Mouse (Mus musculus) lung, postnatal 25 days (tissue): ENCODE measurements around the gene Slc22a14.

Source experiments
- DNase-seq: peaks from one replicate; pipeline ENCODE4 v3.0.0; 2022; ENCODE audit warnings: low spot score

Slc22a14 gene

DNA sequence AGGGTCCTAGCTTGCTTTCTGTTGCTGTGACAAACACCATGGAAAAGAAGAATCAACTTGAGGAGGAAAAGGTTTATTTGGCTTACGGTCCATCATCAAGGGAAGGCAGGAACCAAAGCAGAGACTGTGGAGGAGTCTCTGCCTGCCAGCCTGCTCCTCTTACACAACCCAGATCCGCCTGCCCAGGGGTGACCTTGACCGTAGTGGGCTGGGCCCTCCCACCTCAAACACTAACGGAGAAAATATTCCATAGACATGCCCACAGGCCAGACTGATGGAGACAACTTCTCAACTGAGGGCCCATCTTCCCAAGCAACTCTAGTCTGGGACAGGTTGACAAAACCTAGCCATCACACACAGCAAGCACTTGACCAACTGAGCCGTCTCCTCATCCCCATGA lies 223.3 kb downstream of the Slc22a14 start:
- DNase-seq: no peak

DNA sequence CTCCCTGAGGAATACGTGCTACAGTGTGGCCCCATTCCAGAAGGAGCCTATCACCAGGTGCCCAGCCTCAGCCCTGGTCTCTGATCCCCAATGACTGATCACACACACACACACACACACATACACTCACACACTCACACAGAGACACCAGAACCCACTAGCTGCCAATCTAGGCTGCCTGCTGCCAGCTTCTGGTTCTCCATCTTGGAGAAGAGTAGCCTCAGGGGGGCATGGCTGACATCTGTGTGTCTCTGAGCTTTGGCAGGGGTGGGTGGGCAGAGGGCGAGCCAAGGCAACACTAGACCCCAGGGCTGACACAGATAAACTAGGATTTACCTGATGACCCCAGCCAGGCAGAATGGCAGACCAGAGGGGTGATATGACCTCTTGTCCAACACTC lies 226.5 kb downstream of the Slc22a14 start:
- no peak for DNase-seq

DNA sequence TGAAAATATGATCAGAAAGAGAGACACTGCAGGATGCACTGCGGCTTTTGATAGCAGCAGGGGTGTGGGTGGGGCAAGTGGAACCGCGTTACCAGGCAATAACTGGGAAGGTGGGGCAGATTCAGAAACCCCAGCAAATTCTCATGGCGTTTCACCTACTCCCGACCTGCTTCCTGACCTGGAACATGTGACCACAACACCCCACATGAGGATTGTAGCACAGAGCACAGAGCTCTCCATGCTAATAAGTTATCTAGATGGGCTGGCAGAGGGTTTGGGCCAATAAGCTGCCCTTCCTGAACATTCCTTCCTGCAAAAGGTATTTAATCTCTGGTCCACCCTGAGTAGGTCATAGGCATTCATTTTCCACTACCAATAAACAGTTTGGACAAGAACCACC lies 234.7 kb downstream of the Slc22a14 start:
- no peak for DNase-seq

DNA sequence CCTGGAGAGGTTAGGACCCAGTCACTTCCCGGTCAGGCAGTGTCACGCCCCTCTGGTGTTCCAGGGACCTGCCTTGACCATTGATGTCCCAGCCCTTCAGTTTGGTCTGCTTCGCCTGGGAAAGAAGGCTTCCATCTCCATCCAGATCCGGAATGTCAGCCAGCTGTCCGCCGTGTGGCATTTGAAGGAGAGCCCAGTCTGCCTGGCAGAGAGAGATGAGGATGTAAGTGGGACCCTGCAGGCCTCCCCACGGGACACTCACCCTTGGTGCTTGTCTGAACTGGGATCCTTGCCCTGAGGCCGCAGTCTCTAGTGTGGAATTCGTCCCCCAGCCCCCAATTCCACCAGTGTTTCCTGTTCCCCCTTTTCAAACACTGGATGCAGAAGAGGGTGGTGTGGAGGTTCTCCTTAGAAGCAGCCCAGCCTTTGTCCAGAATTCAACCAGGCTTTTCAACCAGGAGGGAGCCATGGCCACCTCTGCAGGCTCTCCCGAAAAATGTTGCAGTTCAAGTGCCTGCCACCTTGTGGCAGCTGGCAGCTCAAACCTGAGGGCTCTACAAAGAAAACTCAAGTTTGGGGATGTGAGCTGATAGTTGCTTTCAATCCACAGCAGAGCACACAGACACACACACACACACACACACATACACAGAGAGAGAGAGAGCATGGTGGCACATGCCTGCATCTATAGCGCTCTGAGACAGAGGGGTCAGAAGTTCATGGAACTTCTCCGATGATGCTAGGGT lies 236.7 kb downstream of the Slc22a14 start:
- no peak for DNase-seq

DNA sequence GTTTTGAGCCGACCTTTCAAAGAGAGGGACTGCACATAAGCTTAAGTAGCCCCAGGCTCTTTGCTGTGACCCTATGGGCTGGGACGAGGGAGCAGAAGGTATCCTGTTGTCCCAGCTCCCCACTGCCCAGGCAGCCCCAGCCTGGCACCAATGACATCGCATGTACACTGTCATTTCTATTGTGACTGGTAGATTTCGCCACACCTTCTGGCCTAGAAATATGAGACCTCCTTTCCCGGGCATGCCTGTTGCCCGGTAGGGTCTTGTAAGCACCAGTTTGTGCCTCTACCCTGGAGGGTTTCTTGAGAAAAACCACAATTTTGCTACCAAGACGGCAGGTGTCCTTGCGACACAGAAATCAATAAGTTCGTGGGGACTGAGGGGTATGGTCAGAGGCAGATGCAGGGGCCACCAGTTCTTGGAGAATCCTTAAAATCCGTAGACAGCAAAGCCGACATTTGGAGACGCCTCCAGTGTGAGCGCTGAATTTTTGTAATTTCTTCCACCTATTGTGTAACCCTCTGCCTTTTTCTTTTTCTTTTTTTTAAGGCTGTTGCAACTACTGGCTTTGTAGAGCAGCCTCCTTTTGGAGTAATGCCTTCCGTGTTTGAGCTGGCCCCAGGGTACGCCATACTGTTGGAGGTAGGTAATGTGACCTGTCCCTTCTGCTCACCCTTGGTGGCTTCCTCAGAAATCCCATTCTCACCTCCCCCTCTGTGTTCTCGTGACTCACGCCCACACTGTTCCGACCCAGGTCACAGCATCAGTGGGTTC lies 242.6 kb downstream of the Slc22a14 start:
- DNase-seq: no peak

DNA sequence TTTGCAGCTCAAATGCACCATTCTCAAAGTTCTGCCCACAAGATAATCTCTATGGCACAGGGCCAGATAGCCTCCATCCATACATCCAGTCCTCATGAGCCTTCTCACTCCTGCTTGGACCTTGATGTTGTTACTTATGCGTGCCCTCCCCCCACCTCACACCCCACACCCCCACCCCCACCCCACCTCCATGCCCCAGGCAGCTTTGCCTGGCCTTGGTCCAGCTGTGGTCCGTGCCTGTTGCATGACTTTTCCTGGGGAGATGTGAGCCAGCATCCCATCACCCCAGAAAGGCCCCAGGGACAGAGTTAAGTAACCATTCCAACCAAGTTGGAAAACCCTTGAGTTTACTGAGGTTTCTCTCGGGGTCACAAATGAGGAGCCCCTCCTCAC lies 245.2 kb downstream of the Slc22a14 start:
- no peak for DNase-seq
